Mouse (Mus musculus): ENCODE measurements around the gene Tmprss3. TPM values are rescaled to one million over a fixed set of nuclear protein-coding genes. Genes with fewer than 3 reads are reported as not detected.

Gene Tmprss3
- polyA plus RNA-seq, 1 experiment from 2014 or later, result not detected

GRCm38 (mm10) chr17:31226368-31226767, 27.6 kb upstream of the Tmprss3 start:
- H3K36me3 ChIP-seq (ENCODE audit: insufficient read depth, low read length), result no peaks in the 10 kb centered on the region
- no peak overlapping the region for H3K4me2 ChIP-seq (replicated peaks; ENCODE audit: low read depth, low read length)
- 64% methylated on average over 3 of the region's 3 CpGs for WGBS
- no peaks in the 10 kb centered on the region for H3K27me3 ChIP-seq (ENCODE audit: insufficient read depth, low read length)
- H3K4me3 ChIP-seq (ENCODE audit: low read length), result no peak overlapping the region
- no peak overlapping the region for H3K9ac ChIP-seq (replicated peaks; ENCODE audit: low read length)
- no peaks in the 10 kb centered on the region for H3K9me3 ChIP-seq (ENCODE audit: low read length)
- H3K27ac ChIP-seq (ENCODE audit: low read length), result no peak overlapping the region
- no peaks in the 10 kb centered on the region for H3K4me1 ChIP-seq (ENCODE audit: insufficient read depth, low read length)
- no peak for ATAC-seq (ENCODE audit: low FRiP score, low TSS enrichment)

DNA sequence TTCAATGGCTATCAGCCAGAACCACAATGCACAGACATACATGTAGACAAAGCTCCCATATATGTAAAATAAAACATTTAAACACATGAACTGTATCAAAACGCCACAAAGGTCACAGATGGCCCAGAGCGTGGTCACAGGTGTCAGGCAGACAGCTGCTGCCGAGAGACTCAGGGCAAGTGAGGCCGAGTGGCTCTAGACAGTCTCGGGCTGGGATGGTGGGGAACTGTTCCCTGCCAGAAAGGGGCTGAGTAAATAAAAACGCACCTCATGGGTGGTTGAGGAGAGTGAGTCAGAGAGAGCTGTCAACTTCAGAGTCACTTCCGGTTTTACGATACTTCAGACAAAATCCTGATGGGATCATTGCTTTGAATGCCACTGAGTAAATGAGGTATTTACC, 25.8 kb upstream of the Tmprss3 start:
- no peak overlapping the region for H3K9ac ChIP-seq (replicated peaks; ENCODE audit: low read length)
- no peak overlapping the region for H3K27ac ChIP-seq (ENCODE audit: low read length)
- 67% methylated on average over 8 of the region's 8 CpGs for WGBS
- H3K4me2 ChIP-seq (replicated peaks; ENCODE audit: low read depth, low read length), result no peak overlapping the region
- no peaks in the 10 kb centered on the region for H3K27me3 ChIP-seq (ENCODE audit: insufficient read depth, low read length)
- no peaks in the 10 kb centered on the region for H3K36me3 ChIP-seq (ENCODE audit: insufficient read depth, low read length)
- no peaks in the 10 kb centered on the region for H3K4me1 ChIP-seq (ENCODE audit: insufficient read depth, low read length)
- ATAC-seq (ENCODE audit: low FRiP score, low TSS enrichment), result no peak
- no peak overlapping the region for H3K4me3 ChIP-seq (ENCODE audit: low read length)
- H3K9me3 ChIP-seq (ENCODE audit: low read length), result no peaks in the 10 kb centered on the region

DNA sequence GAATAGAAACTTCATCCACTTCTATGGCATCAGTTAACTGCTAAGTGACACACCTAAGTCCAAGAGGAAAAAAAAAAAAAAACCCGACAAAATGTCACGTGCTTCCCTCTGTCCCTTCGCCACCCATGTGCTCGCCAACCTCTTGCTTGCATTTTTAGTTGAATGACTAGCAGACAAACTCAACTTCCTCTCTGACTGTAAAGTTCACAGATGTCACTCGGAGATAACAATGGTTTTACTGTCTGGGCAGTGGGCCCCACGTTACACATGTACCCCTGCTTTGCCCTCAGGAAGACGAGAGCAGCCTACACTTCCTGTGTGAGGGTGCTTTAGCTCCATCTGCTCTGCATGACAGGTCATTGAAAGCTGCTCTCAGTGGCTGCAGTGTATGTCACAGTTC, 25.1 kb upstream of the Tmprss3 start:
- Histone ChIP-seq H3K4me2 (replicated peaks; ENCODE audit: low read depth, low read length) (no peak overlapping the region), H3K9ac (replicated peaks; ENCODE audit: low read length) (no peak overlapping the region), H3K9me3 (ENCODE audit: low read length) (no peaks in the 10 kb centered on the region), H3K4me3 (ENCODE audit: low read length) (no peak overlapping the region), H3K27ac (ENCODE audit: low read length) (no peak overlapping the region), H3K27me3 (ENCODE audit: insufficient read depth, low read length) (no peaks in the 10 kb centered on the region), H3K36me3 (ENCODE audit: insufficient read depth, low read length) (no peaks in the 10 kb centered on the region), H3K4me1 (ENCODE audit: insufficient read depth, low read length) (no peaks in the 10 kb centered on the region)
- 58% methylated on average over 7 of the region's 7 CpGs for WGBS
- no peak for ATAC-seq (ENCODE audit: low FRiP score, low TSS enrichment)

DNA sequence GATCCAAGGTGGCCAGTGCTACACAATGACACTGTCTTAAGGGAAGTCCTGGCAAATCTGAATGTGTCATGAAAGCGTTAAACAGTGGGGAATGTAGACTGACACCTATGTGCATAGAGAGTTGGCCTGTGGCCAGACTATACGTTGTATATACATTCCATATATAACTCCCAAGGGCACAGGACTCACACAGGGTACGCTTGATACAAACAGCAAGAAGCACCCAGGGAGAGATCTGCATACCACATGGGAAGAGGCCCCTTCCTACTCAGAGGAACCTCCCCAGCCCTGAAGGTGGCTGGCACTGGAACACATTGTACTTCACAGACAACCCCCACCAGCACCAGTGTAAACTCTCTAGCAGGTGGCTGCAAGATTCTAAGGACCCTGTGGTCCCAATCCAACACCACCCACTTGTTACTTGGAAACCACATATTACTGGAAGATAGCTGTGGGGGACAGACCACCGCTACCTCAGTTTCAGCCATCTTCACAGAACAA, 24.1 kb upstream of the Tmprss3 start:
- Histone ChIP-seq H3K36me3 (ENCODE audit: insufficient read depth, low read length) (no peaks in the 10 kb centered on the region), H3K4me3 (ENCODE audit: low read length) (no peak overlapping the region), H3K9me3 (ENCODE audit: low read length) (no peaks in the 10 kb centered on the region), H3K27ac (ENCODE audit: low read length) (no peak overlapping the region), H3K4me2 (replicated peaks; ENCODE audit: low read depth, low read length) (no peak overlapping the region), H3K9ac (replicated peaks; ENCODE audit: low read length) (no peak overlapping the region), H3K27me3 (ENCODE audit: insufficient read depth, low read length) (no peaks in the 10 kb centered on the region), H3K4me1 (ENCODE audit: insufficient read depth, low read length) (no peaks in the 10 kb centered on the region)
- no peak for ATAC-seq (ENCODE audit: low FRiP score, low TSS enrichment)
- WGBS, result 61% methylated on average over 4 of the region's 4 CpGs

DNA sequence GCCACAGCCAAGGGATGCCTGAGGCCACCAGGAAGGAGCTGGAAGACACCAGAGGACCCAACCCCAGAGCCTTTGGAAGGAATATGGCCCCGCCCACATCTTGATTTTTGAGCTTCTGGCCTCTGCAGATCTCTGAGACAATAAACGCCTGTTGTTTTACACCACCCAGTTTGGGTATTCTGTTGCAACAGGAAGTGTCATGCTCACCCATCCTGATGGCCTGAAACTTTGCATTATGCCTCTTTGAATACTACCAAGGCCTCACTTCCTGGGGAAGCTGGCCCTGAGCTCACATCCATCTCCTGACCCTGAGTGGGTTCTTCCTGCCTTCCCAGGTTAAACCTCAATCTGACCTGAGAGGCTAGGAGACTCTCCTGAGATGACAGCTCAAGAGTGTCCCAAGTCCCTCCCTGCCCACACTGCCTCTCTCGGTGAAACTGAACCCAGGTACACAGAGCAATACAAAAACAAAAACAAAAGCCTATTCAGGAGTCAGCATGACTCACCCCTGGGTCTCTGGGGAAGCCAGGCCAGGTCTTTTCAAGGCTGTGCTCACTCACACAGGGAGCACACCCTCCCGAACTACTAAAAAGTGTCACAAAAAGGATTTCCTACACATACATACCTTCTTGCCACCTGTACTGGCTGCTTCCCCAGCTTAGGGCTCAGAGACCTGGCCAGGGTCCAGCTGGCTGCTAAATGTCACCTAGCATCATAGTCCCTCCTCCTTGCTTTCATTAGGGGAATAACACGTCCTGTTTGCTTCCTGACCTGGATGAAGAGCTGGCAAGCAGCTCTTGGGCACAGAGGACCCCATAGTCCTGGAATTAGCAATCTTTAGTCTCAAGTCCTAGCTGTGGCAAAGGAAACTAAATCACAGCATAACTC, 17.5 kb upstream of the Tmprss3 start:
- WGBS, result 41% methylated on average over 5 of the region's 5 CpGs
- H3K27ac ChIP-seq (ENCODE audit: low read length), result peak overlapping the region; percentile 35; the same call in 1 of the 2 replicates
- no peaks in the 10 kb centered on the region for H3K4me1 ChIP-seq (ENCODE audit: insufficient read depth, low read length)
- no peak overlapping the region for H3K9ac ChIP-seq (replicated peaks; ENCODE audit: low read length)
- H3K4me2 ChIP-seq (replicated peaks; ENCODE audit: low read depth, low read length), result no peak overlapping the region
- no peak overlapping the region for H3K4me3 ChIP-seq (ENCODE audit: low read length)
- no peak for ATAC-seq (ENCODE audit: low FRiP score, low TSS enrichment)
- no peaks in the 10 kb centered on the region for H3K9me3 ChIP-seq (ENCODE audit: low read length)
- no peaks in the 10 kb centered on the region for H3K27me3 ChIP-seq (ENCODE audit: insufficient read depth, low read length)
- no peaks in the 10 kb centered on the region for H3K36me3 ChIP-seq (ENCODE audit: insufficient read depth, low read length)

GRCm38 (mm10) chr17:31211881-31212280, 13.1 kb upstream of the Tmprss3 start:
- no peak for ATAC-seq (ENCODE audit: low FRiP score, low TSS enrichment)
- Histone ChIP-seq H3K36me3 (ENCODE audit: insufficient read depth, low read length) (no peaks in the 10 kb centered on the region), H3K4me1 (ENCODE audit: insufficient read depth, low read length) (peaks cover 4% of the 10 kb centered on the region; the same call in 1 of the 2 replicates), H3K9ac (replicated peaks; ENCODE audit: low read length) (no peak overlapping the region), H3K27ac (ENCODE audit: low read length) (no peak overlapping the region), H3K9me3 (ENCODE audit: low read length) (no peaks in the 10 kb centered on the region), H3K27me3 (ENCODE audit: insufficient read depth, low read length) (no peaks in the 10 kb centered on the region), H3K4me2 (replicated peaks; ENCODE audit: low read depth, low read length) (no peak overlapping the region), H3K4me3 (ENCODE audit: low read length) (no peak overlapping the region)
- WGBS, result 84% methylated on average over 6 of the region's 6 CpGs

- Histone ChIP-seq H3K27ac (ENCODE audit: low read length) (no peak overlapping the region), H3K9me3 (ENCODE audit: low read length) (no peaks in the 10 kb centered on the region), H3K4me3 (ENCODE audit: low read length) (no peak overlapping the region), H3K4me1 (ENCODE audit: insufficient read depth, low read length) (peaks cover 4% of the 10 kb centered on the region; the same call in 1 of the 2 replicates), H3K36me3 (ENCODE audit: insufficient read depth, low read length) (no peaks in the 10 kb centered on the region), H3K9ac (replicated peaks; ENCODE audit: low read length) (no peak overlapping the region), H3K4me2 (replicated peaks; ENCODE audit: low read depth, low read length) (no peak overlapping the region), H3K27me3 (ENCODE audit: insufficient read depth, low read length) (no peaks in the 10 kb centered on the region)
- 89% methylated on average over 7 of the region's 7 CpGs for WGBS
- ATAC-seq (ENCODE audit: low FRiP score, low TSS enrichment), result no peak
These were observed 11.5 kb upstream of the Tmprss3 start for GRCm38 (mm10) chr17:31210299-31210698.

- no peaks in the 10 kb centered on the region for H3K27me3 ChIP-seq (ENCODE audit: insufficient read depth, low read length)
- H3K4me3 ChIP-seq (ENCODE audit: low read length), result no peak overlapping the region
- H3K9me3 ChIP-seq (ENCODE audit: low read length), result no peaks in the 10 kb centered on the region
- H3K4me1 ChIP-seq (ENCODE audit: insufficient read depth, low read length), result peaks cover 4% of the 10 kb centered on the region; the same call in 1 of the 2 replicates
- H3K9ac ChIP-seq (replicated peaks; ENCODE audit: low read length), result no peak overlapping the region
- ATAC-seq (ENCODE audit: low FRiP score, low TSS enrichment), result no peak
- H3K36me3 ChIP-seq (ENCODE audit: insufficient read depth, low read length), result no peaks in the 10 kb centered on the region
- 88% methylated on average over 11 of the region's 11 CpGs for WGBS
- H3K4me2 ChIP-seq (replicated peaks; ENCODE audit: low read depth, low read length), result no peak overlapping the region
- H3K27ac ChIP-seq (ENCODE audit: low read length), result no peak overlapping the region
These were observed 10.7 kb upstream of the Tmprss3 start for GRCm38 (mm10) chr17:31209376-31209930.

GRCm38 (mm10) chr17:31208654-31209053, 9.9 kb upstream of the Tmprss3 start:
- no peaks in the 10 kb centered on the region for H3K27me3 ChIP-seq (ENCODE audit: insufficient read depth, low read length)
- ATAC-seq (ENCODE audit: low FRiP score, low TSS enrichment), result no peak
- no peak overlapping the region for H3K4me2 ChIP-seq (replicated peaks; ENCODE audit: low read depth, low read length)
- 72% methylated on average over 8 of the region's 8 CpGs for WGBS
- H3K36me3 ChIP-seq (ENCODE audit: insufficient read depth, low read length), result no peaks in the 10 kb centered on the region
- no peaks in the 10 kb centered on the region for H3K9me3 ChIP-seq (ENCODE audit: low read length)
- peaks cover 4% of the 10 kb centered on the region; the same call in 1 of the 2 replicates for H3K4me1 ChIP-seq (ENCODE audit: insufficient read depth, low read length)
- no peak overlapping the region for H3K9ac ChIP-seq (replicated peaks; ENCODE audit: low read length)
- H3K4me3 ChIP-seq (ENCODE audit: low read length), result no peak overlapping the region
- H3K27ac ChIP-seq (ENCODE audit: low read length), result no peak overlapping the region

Data from kidney, embryonic 16.5 days (tissue).